Mouse (Mus musculus): ENCODE measurements around the gene Adam19. TPM values are rescaled to one million over a fixed set of nuclear protein-coding genes. Genes with fewer than 3 reads are reported as not detected.

Adam19 gene
- polyA plus RNA-seq, 1 experiment from 2014 or later, result 4.0 TPM

DNA sequence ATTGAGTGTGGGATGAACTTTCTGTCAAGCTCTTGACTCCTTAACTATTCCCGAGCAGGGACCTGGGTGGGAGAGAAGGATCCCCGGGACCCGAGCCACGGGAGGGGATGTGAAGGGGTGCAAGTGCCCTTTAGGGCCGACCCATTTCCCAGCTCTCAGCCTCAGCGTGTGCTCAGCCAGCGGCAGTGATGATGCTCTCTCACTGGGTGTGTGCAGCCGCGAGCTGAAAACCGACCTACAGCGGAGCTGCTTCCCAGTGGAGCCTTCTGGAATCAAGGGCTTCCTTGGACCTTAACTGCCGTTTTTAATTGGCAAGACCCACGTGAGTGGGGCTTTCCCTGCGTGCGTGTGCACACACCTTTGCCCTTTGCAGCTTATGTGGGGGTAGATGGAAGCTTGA lies 16.9 kb upstream of the Adam19 start:
- H3K9ac ChIP-seq (ENCODE audit: low read depth, low read length), result no peak overlapping the region
- H3K27ac ChIP-seq (ENCODE audit: low read depth, low read length), result no peak overlapping the region
- no peak overlapping the region for H3K4me3 ChIP-seq (ENCODE audit: low read depth, low read length)

DNA sequence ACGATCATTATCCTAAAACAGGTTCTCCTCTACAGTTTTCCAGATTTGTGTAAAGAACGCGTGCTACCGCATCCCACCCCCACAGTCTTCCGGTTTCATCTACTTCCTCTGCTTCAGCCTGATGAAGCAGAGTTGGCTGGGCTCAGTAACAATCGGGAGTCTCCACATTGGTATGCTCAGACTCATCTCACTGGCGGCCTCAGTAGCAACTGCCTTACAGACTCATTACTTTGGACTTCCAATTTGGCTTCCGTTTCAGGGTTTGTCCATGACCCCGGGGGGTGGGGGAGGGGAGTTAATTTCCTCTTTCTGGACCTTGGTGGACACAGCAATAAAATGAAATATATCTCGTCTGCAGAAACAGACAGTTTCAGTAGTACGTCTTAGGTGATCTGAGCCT lies 16.5 kb upstream of the Adam19 start:
- H3K27ac ChIP-seq (ENCODE audit: low read depth, low read length), result no peak overlapping the region
- ATAC-seq, result no peak

More for the DNA sequence above, 16.9 kb upstream of the Adam19 start:
- TF ChIP-seq CTCF (IDR thresholded peaks at IDR 0.05; ENCODE audit: low read depth), result no peak
- H3K4me1 ChIP-seq (replicated peaks; ENCODE audit: control insufficient read depth, insufficient read depth, low read length), result no peaks in the 10 kb centered on the region
- H3K36me3 ChIP-seq (ENCODE audit: control insufficient read depth, insufficient read depth), result no peaks in the 10 kb centered on the region
- ATAC-seq, result no peak
- no peak overlapping the region for H3K4me2 ChIP-seq (replicated peaks; ENCODE audit: low read depth)
- 74% methylated on average over 15 of the region's 15 CpGs for WGBS
- no peaks in the 10 kb centered on the region for H3K27me3 ChIP-seq (replicated peaks; ENCODE audit: control insufficient read depth, insufficient read depth, low read length)
- H3K9me3 ChIP-seq (ENCODE audit: control insufficient read depth), result no peaks in the 10 kb centered on the region

DNA sequence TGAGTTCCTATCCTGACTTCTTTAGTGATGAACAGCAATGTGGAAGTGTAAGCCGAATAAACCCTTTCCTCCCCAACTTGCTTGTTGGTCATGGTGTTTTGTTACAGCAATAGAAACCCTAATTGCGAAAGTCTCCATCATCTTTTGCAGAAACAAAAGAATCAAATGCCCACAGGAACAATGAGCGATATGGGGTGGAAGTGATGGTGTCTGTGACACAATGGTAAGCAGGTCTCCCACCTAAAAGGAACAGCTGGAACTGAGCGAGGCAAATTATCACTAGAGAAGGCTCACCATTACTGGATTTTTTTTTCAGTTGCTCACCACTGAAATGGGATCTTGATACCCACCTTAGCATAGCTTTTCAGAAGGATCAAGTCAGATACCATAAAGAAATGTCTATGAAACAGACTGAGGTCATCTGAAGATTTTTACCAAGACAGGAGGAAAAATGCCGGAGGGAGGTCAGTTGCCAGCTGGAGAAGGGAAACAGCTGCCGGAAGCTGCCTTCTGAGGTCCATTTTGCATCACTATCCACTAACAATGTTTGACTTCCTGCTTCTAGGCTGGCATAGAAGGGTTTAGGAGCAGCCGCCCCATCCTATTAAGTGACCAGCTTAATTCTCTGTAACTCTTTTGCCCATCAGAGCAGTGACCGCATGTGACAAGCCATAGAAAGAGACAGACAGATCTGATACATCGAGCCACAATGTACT lies 14.8 kb upstream of the Adam19 start:
- Histone ChIP-seq H3K4me2 (replicated peaks; ENCODE audit: low read depth) (no peak overlapping the region), H3K4me1 (replicated peaks; ENCODE audit: control insufficient read depth, insufficient read depth, low read length) (no peaks in the 10 kb centered on the region), H3K4me3 (ENCODE audit: low read depth, low read length) (no peak overlapping the region), H3K9me3 (ENCODE audit: control insufficient read depth) (no peaks in the 10 kb centered on the region), H3K9ac (ENCODE audit: low read depth, low read length) (no peak overlapping the region), H3K36me3 (ENCODE audit: control insufficient read depth, insufficient read depth) (no peaks in the 10 kb centered on the region), H3K27me3 (replicated peaks; ENCODE audit: control insufficient read depth, insufficient read depth, low read length) (no peaks in the 10 kb centered on the region), H3K27ac (ENCODE audit: low read depth, low read length) (no peak overlapping the region)
- TF ChIP-seq CTCF (IDR thresholded peaks at IDR 0.05; ENCODE audit: low read depth), result no peak
- WGBS, result 82% methylated on average over 9 of the region's 9 CpGs
- ATAC-seq, result no peak

More for the DNA sequence above, 16.5 kb upstream of the Adam19 start:
- TF ChIP-seq CTCF (IDR thresholded peaks at IDR 0.05; ENCODE audit: low read depth), result no peak
- H3K4me1 ChIP-seq (replicated peaks; ENCODE audit: control insufficient read depth, insufficient read depth, low read length), result no peaks in the 10 kb centered on the region
- H3K36me3 ChIP-seq (ENCODE audit: control insufficient read depth, insufficient read depth), result no peaks in the 10 kb centered on the region
- no peak overlapping the region for H3K9ac ChIP-seq (ENCODE audit: low read depth, low read length)
- WGBS, result 52% methylated on average over 11 of the region's 11 CpGs
- no peak overlapping the region for H3K4me2 ChIP-seq (replicated peaks; ENCODE audit: low read depth)
- no peaks in the 10 kb centered on the region for H3K9me3 ChIP-seq (ENCODE audit: control insufficient read depth)
- no peaks in the 10 kb centered on the region for H3K27me3 ChIP-seq (replicated peaks; ENCODE audit: control insufficient read depth, insufficient read depth, low read length)
- no peak overlapping the region for H3K4me3 ChIP-seq (ENCODE audit: low read depth, low read length)

DNA sequence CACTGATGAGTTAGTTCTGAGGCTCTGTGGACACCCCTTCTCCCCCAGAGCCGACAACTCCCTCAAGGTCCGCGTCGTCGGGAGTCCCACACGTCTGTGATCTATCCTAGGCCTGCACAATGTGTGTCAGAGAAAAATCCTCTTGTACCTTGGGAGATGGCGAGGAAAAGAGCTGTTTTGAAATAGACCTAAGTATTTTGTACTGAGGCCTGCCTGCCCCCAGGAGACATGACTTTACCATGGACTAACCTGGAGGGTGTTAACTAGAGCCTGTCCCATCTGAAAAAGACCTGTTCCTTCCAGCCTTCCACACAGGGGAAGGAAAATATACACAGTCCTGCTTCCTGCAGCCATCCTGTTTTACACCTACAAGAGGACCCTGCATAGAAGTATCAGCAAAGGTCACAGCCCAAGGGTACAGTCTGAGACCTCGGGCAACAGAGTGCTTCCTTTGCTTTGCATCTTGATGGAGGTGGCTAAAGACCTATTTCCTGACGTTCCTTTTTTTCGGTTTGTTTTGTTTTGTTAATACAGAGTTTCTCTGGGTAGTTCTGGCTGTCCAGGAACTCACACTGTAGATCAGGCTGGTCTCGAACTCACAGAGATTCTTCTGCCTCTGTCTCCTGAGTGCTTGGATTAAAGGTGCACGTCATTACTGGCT lies 14.1 kb upstream of the Adam19 start:
- Histone ChIP-seq H3K27me3 (replicated peaks; ENCODE audit: control insufficient read depth, insufficient read depth, low read length) (no peaks in the 10 kb centered on the region), H3K9ac (ENCODE audit: low read depth, low read length) (no peak overlapping the region), H3K4me2 (replicated peaks; ENCODE audit: low read depth) (no peak overlapping the region), H3K27ac (ENCODE audit: low read depth, low read length) (no peak overlapping the region), H3K9me3 (ENCODE audit: control insufficient read depth) (no peaks in the 10 kb centered on the region), H3K4me3 (ENCODE audit: low read depth, low read length) (no peak overlapping the region), H3K4me1 (replicated peaks; ENCODE audit: control insufficient read depth, insufficient read depth, low read length) (no peaks in the 10 kb centered on the region), H3K36me3 (ENCODE audit: control insufficient read depth, insufficient read depth) (no peaks in the 10 kb centered on the region)
- WGBS, result 75% methylated on average over 12 of the region's 12 CpGs
- ATAC-seq, result no peak
- no peak for TF ChIP-seq CTCF (IDR thresholded peaks at IDR 0.05; ENCODE audit: low read depth)

DNA sequence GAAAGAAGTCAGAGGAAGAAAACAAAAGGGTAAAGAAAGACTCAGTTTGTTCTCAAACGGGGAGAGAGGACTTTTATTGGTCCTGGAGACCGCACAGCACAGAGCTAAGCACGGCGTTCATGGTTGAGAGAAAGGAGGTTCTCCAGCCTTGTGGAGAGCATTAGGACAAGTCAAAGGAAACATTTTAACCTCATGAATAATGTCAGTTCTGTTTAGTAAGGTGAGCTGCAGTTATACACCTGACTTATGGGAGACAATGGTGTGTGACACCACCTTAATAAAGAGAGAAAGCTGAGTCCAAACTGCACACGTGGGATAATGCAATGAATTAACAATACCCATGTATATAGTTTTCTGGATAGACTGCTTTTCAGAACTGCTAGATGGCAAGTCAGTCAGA lies 11.0 kb upstream of the Adam19 start:
- TF ChIP-seq CTCF (IDR thresholded peaks at IDR 0.05; ENCODE audit: low read depth), result no peak
- no peak overlapping the region for H3K9ac ChIP-seq (ENCODE audit: low read depth, low read length)
- no peaks in the 10 kb centered on the region for H3K36me3 ChIP-seq (ENCODE audit: control insufficient read depth, insufficient read depth)
- ATAC-seq, result no peak
- no peaks in the 10 kb centered on the region for H3K4me1 ChIP-seq (replicated peaks; ENCODE audit: control insufficient read depth, insufficient read depth, low read length)
- H3K4me3 ChIP-seq (ENCODE audit: low read depth, low read length), result no peak overlapping the region
- WGBS, result 90% methylated on average over 5 of the region's 5 CpGs
- no peak overlapping the region for H3K27ac ChIP-seq (ENCODE audit: low read depth, low read length)
- H3K27me3 ChIP-seq (replicated peaks; ENCODE audit: control insufficient read depth, insufficient read depth, low read length), result no peaks in the 10 kb centered on the region
- no peak overlapping the region for H3K4me2 ChIP-seq (replicated peaks; ENCODE audit: low read depth)
- no peaks in the 10 kb centered on the region for H3K9me3 ChIP-seq (ENCODE audit: control insufficient read depth)

DNA sequence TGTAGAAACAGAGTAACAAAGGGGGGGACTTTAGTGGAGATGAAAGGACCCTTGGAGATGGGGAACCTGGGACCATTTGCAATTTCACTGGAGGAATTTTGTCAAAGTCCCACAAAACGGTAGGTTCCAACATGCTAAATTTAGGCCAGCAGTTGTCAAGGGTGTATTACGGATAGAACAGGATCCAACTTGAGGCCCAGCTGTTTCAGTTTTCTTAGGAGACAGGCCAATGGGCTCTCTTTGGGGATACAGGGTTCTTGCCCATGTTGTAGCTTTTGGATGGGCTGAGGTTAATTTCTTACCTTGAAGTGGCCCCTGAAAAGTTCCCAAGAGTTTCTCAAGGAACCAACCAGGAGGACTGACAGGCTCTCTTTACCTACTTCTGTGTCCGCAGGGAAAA lies 8.5 kb upstream of the Adam19 start:
- Histone ChIP-seq H3K27ac (ENCODE audit: low read depth, low read length) (no peak overlapping the region), H3K4me3 (ENCODE audit: low read depth, low read length) (no peak overlapping the region), H3K9me3 (ENCODE audit: control insufficient read depth) (no peaks in the 10 kb centered on the region), H3K36me3 (ENCODE audit: control insufficient read depth, insufficient read depth) (no peaks in the 10 kb centered on the region), H3K27me3 (replicated peaks; ENCODE audit: control insufficient read depth, insufficient read depth, low read length) (no peaks in the 10 kb centered on the region), H3K4me1 (replicated peaks; ENCODE audit: control insufficient read depth, insufficient read depth, low read length) (no peaks in the 10 kb centered on the region), H3K9ac (ENCODE audit: low read depth, low read length) (no peak overlapping the region), H3K4me2 (replicated peaks; ENCODE audit: low read depth) (no peak overlapping the region)
- 89% methylated on average over 3 of the region's 3 CpGs for WGBS
- no peak for ATAC-seq
- no peak for TF ChIP-seq CTCF (IDR thresholded peaks at IDR 0.05; ENCODE audit: low read depth)
